Mouse (Mus musculus) activated CD4-positive, CD25-positive, alpha-beta regulatory T cell, adult 4 months (primary cell): ENCODE results near the gene Mark4. TPM values are rescaled to one million over a fixed set of nuclear protein-coding genes. Genes with fewer than 3 reads are reported as not detected.
A peak's percentile ranks its signal among the peaks of the same experiment; 100 is the strongest.

Experiments used
- ATAC-seq: one replicate; pipeline ENCODE4 v1.8.0; 2017
- polyA plus RNA-seq, 2 experiments: library from polyadenylated mRNA; unstranded; fragments of 100-300 nt; shearing (Covaris generic); gene quantifications; one replicate each; pipeline ENCODE4 v1.2.1; 2017

Mark4 gene
- polyA plus RNA-seq, 2 experiments from 2014 or later: 1.2 to 2.7 TPM

DNA sequence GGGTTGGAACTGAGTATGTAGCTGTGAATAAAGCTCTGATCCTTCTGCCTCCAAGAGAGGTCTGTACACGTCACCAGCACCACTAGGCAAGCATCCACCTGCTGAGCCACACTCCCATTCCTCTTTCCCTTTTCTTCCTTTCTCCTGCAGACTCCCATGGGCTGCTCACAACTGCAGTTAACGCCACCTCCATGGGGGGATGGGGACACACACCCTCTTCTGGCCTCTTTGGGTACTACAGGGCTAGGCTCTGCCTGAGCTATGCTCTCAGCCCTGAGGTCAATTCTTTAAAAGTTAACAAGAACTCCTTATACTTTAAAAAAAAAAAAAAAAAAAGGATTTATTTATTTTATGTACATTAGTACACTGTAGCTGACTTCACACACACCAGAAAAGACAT, 26.1 kb downstream of the Mark4 start:
- ATAC-seq: no peak

GRCm38 (mm10) chr7:19430402-19430801, 28.2 kb downstream of the Mark4 start:
- no peak for ATAC-seq

DNA sequence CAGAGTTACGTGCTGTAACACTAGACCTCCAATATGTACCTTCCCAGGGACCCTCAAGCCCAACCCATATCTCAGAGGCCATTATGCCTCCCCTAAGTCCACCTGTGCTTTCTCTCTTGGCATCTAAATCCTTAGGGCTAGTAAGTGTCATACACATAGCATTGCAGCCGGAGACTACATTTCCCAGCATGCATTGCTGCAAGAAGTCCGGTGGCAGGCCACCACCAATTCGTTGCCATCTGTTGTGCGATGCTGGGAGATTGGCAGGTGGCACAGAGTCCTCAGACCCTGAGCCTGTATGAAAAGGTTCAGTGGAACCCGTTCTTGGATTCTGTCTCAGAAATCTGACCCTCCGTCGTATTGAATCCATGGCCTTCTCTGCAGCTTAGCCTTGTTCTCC, 28.9 kb downstream of the Mark4 start:
- peak; percentile 32 for ATAC-seq

DNA sequence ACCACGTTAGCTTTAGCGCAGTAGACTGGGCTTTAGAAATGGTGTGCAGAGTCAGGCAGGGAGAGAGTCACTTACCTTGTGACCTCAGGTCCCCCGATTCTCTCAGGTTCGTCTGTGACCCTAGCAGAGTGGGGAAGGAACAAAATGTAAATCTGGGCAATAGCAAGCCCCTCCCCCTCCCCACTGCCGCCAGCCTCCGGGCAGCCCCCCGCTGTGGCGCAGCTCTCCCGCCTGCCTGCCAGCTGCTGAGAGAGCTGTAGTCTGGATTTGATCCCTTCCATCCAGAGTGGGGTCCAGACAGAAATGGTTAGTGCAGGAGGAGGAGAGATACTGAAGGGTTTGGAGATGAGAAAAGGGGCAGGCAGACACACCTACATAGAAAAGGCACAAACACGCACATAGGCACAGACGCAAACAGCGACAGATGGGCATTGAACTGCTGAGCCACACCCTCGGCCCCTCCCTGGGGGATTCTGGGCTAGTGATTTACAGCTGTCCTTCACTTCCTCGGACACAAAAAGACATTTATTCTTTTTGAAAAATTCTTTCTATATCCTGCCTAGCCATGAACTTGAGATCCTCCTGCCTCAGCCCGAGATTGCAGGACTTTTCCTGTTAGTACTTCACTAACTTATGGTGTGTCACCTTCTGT, 30.5 kb downstream of the Mark4 start:
- no peak for ATAC-seq

GRCm38 (mm10) chr7:19426888-19427287, 31.7 kb downstream of the Mark4 start:
- no peak for ATAC-seq

GRCm38 (mm10) chr7:19426349-19426748, 32.3 kb downstream of the Mark4 start:
- ATAC-seq: no peak

DNA sequence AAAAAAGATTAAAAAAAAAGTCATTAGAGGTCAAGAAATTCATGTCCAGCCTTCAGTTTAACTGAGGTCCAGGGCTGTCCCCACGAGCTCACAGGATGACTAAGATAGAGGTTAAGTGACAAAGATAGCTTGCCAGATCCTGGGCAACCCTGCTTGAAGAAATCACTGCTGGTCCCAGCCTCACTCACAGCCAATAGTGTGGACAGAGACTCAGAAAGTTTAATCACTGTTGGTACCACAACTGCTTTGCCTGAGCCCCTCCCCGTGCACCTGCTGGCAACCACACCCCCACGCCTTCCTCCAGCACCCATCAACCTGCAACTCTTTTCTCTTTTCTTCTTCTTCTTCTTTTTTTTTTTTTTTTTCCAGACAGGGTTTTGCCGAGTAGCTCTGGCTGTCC, 34.6 kb downstream of the Mark4 start:
- ATAC-seq: no peak

DNA sequence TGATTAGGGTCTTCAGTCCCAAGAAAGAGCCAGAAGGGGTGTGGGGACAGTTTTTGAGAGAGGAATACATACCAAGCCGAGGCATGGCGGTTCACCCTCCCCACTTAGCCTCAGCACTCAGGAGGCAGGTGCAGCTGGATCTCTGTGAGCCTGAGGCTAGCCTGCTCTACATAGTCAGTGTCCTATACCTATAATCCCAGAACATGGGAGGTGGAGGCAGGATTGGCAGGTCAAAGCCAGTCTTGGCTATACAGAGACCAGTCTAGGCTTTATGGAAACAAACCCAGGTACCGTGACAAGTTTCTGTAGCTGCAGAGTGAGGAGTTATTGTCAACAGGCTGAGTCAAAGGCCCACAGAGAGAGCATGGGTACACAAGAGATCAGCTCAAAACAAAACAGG, 35.5 kb downstream of the Mark4 start:
- no peak for ATAC-seq

GRCm38 (mm10) chr7:19420821-19421636, 37.6 kb downstream of the Mark4 start:
- peak; percentile 97 for ATAC-seq

DNA sequence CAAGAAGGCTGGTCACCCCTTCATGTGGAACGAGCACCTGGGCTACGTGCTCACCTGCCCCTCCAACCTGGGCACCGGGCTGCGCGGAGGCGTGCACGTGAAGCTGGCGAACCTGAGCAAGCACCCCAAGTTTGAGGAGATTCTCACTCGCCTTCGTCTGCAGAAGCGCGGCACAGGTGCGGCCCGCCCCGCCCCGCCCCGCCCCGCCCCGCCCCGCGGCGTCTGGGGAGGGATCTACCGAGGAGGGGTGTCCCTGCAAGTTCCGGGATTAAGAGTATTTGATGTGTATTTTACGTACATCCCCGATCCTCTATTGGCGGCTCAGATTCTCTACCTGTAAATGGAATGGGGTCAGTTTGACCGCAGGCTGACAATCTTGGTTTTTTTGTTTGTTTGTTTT, 38.5 kb downstream of the Mark4 start:
- no peak for ATAC-seq

DNA sequence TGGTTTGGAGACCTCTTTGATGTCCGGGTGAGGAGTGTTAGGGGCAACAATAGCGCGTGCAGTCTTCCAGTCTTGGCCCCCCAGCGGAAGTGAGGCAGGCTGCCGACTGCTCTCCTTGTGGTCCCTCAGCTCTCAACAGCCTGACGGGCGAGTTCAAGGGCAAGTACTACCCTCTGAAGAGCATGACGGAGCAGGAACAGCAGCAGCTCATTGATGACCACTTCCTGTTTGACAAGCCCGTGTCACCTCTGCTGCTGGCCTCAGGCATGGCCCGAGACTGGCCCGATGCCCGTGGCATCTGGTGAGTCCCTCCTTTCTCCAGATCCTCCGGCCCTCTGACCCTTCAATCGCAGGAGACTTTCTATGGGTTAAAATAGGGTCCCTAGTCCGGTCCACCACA, 42.0 kb downstream of the Mark4 start:
- no peak for ATAC-seq

GRCm38 (mm10) chr7:19413525-19413924, 45.1 kb downstream of the Mark4 start:
- no peak for ATAC-seq

DNA sequence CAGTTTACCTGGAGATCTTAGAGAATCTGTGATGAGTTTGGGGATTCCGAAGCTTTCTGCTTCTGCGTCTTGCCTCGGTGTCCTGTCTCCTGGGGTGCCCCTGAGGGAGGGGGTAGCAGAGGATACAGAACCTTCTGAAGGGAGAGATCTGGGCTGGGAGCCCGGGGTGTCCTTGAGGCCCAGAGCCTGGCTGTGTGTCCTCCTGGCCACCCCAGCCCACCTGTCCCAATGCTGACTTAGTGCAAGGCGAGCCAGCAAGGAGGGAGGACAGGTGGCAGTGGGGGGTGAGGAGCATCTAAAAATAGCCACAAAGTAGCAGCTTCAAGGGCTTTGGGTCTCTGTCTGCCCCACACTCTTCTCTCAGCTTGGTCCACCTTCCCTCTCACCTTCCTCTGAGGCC, 46.8 kb downstream of the Mark4 start:
- no peak for ATAC-seq

DNA sequence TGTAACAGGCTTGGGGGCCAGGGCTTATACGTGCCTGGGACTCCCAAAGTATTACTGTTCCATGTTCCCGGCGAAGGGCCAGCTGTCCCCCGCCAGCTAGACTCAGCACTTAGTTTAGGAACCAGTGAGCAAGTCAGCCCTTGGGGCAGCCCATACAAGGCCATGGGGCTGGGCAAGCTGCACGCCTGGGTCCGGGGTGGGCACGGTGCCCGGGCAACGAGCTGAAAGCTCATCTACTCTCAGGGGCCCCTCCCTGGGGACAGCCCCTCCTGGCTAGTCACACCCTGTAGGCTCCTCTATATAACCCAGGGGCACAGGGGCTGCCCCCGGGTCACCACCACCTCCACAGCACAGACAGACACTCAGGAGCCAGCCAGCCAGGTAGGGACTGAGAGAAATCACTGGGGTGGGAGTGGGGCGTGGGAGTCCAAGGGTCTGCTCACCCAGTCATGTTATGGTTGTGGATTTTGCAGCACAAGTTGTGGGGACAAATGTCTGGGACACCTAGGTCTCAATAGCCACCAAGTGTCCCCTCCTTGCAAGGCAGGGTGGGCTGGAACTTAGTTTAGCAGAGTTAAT, 47.8 kb downstream of the Mark4 start:
- no peak for ATAC-seq

DNA sequence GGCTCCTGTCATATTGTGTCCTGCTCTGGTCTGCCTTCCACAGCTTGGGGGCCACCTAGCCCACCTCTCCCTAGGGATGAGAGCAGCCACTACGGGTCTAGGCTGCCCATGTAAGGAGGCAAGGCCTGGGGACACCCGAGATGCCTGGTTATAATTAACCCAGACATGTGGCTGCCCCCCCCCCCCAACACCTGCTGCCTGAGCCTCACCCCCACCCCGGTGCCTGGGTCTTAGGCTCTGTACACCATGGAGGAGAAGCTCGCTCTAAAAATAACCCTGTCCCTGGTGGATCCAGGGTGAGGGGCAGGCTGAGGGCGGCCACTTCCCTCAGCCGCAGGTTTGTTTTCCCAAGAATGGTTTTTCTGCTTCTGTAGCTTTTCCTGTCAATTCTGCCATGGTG, 48.9 kb downstream of the Mark4 start:
- no peak for ATAC-seq

GRCm38 (mm10) chr7:19405417-19405816, 53.2 kb downstream of the Mark4 start:
- ATAC-seq: peak; percentile 65

DNA sequence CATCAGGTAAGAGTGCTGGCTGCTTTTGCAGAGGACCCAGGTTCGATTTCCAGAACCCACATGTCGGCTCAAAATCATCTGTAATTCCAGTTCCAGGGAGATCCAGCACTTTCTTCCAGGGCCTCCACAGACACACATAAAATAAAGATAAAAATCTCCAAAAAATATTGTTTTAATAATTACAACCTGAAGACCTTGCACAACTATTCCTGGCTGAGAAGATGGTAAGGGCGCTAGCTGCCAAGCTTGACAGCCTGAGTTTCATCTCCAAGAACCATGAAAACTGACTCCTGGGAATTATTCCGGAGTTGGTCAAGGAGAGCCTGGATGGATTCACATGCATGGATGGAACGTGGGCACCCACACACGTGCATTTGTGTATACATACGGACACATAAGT, 54.1 kb downstream of the Mark4 start, which contains the start of gene Ckm:
Gene Ckm, plus strand, starts transcription at position 301 of the 400 bp plus-strand sequence.
- no peak for ATAC-seq

DNA sequence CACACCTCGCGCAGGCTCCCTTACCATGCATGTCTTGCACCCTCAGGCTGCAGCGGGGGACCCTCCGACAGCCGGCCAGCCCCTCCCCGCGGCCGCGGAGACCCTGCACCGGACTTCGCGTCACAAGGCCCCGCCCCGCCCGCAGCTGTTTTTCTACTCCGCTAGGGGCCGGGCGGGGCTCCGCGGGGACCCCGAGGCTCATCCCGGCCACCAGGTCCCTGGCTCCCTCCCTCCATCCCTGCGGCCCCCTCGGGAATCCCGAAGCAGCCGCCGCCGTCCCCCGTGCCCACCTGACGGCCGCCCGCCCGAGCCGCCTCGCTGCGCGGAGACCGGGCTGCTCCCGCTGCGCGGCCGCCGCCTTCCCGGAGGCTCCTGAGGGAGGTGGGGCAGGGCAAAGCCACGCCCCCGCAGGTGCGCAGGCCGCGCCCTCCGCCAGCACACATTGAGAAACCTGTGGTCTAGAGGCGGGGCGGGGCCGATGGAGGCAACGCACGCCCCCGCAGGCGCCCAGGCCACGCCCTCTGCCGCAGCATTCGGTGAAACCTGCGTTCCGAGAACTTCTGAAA, 54.8 kb downstream of the Mark4 start, which contains the start of gene Klc3:
Gene Klc3, minus strand, starts transcription at position 374 of the 566 bp plus-strand sequence.
- peak; percentile 61 for ATAC-seq

DNA sequence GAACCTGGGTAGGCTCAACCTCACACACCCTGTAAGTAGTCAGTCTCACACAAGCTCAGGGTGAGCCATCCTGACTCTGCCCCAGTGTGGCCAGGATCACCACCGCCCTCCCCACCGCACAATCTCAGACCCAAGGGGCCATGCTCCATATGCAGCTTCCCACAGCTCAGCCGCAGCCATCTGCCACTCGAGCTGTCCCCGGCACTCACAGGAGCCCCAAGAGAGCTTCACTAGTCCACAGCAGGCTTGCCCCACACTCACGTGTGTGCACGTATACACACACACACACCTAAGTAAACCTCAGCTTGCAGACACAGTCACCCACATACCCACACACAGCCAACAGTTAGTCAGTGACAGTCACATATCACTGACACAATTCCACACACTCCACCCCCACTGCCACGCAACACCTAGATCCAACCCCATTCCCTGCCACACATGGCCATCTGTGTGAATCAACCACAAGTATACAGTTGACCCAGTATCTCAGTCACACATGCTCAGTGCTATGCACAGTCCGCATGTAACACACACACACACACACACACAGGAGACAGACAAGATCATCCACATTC, 56.0 kb downstream of the Mark4 start:
- ATAC-seq: no peak

GRCm38 (mm10) chr7:19400946-19401345, 57.7 kb downstream of the Mark4 start:
- no peak for ATAC-seq

- peak; percentile 57 for ATAC-seq
Observed at GRCm38 (mm10) chr7:19399496-19400280, 58.9 kb downstream of the Mark4 start.

GRCm38 (mm10) chr7:19394484-19394883, 64.1 kb downstream of the Mark4 start:
- no peak for ATAC-seq
